Mouse (Mus musculus) CD4-positive helper T cell, adult 2 months (primary cell): ENCODE results near the gene Actl6b.
A peak's percentile ranks its signal among the peaks of the same experiment; 100 is the strongest.

Experiments used
- DNase-seq: peaks from one replicate; pipeline ENCODE4 v3.0.0-alpha.2; 2012; ENCODE audit warnings: low read depth, missing footprints, low spot score

The Actl6b gene

DNA sequence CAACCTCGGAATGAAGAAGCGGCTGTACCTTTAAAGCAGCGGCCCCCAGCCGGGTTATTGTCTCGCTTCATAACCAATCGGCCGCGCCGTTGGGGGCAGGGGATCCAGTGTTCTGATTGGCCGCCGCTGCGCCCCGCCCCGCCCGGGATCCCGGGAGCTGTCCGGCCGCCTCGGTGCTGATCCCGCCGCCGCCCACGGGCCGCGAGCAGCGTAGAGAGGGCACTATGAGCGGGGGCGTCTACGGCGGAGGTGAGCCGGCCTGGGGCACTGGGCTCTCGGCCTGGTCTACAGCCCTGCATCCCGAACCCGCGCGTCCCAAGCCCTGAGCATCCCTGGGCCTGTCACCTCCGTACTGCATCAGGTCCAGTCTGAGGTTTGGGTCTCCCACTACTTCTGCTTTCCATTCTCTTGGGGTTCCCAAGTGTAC, at the start of gene Actl6b:
Gene Actl6b, plus strand, starts transcription at position 107 of the 427 bp plus-strand sequence.
- peak; percentile 28 for DNase-seq

DNA sequence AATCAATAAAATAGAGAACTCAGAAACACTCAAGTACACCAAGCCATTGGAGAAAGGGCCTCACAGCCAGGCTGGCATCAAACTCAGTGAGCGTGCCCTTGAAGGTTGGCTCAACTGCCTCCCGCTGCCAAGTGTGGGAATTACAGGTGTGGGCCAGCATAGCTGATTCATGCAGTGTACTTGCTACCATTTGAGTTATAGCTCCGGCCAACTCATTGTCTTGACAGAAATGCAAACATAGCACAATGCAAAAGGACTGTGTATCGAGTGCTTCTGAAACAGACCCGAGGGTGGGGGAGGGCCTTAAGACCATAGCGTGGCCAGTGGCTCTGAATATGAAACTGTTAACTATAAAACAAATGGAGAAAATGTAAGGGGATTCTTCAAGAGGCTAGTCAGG, 49.3 kb upstream of the Actl6b start:
- no peak for DNase-seq

DNA sequence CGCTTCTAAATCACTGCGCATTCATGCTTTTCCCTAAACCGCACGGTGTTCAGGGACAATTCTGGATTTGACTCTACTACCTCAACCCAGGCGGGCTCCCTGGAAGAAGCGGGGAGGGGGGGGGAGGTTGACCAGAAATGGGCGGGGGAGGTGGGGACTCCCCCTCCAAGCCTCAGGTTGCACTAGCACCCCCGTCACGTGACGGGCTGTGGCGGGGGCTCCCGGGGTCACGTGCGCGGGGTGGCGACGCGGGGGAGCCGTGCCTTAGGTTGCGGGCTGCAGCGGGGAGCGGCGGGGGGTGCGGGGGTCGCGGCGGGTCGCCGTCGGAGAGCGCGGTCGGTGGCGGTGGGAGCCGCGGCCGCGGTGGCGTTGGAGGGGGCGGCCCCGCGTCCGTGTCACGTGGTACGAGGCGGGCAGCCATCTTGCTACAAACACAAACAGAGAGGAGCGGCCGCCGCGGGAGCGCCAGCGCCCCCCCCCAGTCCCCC, 43.3 kb upstream of the Actl6b start:
- DNase-seq: peak; percentile 83

DNA sequence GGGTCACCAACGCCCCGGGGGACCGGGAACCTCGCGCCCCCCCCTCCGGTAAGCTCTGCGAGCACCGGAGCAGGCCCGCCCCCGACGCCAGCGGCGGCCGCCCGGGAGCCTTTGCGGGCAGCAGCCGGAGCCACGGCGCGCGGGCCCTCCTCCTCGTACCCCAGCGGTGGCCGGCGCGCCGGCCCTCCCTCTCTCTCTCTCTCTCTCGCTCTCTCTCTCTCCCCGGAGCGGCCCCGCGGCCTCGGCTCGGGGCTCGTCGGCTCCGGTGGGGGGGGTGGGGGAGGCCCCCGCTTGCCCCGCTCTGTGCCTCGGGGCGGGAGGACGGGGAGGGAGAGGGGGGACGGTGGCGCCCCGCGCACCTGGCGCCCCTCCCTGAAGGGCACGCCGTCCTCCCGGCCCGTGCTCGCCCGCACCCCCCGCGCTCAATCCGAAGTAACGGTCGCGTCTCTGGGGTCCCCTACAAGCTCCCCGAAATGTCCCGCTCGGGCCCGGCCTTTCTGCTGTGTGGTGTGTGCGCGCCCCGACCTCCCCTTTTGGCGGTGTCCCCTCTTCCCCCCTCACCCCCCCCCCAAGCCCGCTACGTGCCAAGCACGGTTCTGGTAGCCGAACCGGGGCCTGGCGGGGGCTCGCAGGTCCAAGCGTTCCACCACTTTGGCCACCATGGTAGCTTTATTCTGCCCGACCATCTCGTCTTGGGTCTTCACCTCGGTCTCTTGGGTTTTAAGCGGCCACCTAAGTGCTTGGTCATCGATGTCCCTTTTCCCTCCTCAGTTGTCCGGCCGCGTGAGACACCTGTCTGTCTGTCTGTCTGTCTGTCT, 42.5 kb upstream of the Actl6b start:
- DNase-seq: no peak

DNA sequence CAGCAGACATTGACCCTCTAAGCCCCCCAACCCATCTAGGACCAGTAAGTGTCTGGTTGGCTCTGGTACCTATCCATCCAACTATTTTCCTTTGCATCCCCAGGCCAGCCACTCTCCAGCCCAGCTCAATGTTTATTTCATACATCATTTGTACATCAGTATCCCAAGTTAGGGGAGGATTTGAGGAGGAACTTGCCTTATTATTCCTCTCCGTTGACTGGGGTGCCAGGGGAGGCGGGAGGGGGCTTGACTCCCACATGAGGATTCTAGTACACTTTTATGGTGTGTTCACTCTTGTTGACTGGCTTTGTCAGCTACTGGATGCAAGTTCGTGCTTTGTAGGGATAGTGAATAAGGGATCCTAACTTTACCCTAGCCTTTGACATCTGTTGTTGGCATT, 41.6 kb upstream of the Actl6b start:
- DNase-seq: no peak

DNA sequence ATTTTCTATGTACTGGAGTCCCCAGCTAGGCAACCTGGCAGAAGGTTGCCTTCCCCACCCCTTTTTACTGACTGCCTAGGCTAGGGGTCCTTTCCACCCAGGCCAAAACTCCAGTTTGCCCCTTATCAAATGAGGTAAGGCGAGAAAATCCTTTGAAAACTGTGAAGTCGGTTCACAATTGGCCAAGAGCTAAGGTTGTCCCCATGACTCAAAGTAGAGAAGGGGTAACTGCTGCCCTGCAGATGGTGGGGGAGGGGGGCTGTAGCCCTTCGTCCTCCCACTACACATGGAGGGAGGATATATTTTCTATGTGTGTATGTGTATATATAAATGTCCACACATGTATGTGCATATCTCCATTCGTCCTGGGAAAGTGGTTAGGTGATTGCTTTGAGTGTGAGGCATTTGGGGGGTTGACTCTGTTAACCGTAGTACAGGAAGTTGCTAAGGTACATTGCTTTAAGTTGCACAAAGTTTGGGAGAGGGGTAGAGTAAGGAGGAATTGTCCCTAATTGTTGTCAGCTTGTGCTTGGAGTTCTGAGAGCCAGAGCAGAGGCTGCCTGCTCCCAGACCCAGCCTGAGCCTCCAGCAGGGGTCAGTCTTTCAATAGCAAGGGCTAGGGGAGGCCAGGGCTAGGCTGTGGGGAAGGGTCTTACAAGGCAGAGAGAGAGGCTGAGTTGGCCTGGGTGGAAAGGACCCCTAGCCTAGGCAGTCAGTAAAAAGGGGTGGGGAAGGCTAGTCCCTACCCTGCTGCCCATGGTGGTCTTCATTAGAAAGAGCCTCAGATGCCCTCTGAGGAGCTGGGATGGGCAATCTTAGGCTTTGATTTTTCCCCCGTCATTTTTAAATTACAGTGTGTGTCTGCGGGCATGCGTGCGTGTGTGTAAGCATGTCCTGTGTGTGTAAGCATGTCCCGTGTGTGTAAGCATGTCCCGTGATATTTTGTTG, 40.2 kb upstream of the Actl6b start:
- DNase-seq: no peak

DNA sequence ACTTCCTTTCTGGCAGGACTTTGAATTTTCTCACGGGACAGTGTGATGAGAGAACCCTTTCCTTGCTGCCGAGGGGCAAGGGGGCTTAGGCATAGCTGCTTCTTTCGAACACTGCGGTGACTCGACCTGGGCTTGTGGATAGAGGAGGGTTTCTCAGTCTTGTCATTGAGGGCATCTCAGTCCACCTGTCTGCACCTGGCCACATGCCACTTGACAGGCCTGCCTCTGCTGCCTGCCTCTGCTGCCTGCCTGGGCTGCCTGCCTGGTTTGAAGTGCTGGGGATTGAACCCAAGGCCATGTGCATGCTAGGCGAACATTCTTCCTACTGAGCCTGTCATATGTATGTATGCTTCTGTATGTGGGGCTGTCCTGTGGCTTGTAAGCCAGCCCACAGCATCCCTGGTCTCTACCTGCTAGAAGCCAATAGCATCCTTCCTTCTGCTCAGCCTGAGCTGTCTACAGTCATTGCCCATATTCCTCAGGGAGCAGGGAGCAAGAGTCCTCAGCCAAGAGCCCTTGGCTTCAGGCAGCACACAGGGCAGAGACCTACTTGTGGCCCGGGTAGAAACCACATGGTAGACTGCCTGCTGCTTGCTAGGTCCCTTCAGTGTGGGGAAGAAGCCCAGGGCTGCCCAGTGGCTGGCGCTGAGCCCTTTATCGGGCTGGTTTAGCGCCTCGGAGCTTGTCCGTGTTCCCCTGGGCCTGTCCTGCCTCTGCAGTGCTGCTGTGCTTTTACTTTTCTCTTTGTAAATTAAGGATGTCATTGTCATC, 39.2 kb upstream of the Actl6b start:
- DNase-seq: no peak

DNA sequence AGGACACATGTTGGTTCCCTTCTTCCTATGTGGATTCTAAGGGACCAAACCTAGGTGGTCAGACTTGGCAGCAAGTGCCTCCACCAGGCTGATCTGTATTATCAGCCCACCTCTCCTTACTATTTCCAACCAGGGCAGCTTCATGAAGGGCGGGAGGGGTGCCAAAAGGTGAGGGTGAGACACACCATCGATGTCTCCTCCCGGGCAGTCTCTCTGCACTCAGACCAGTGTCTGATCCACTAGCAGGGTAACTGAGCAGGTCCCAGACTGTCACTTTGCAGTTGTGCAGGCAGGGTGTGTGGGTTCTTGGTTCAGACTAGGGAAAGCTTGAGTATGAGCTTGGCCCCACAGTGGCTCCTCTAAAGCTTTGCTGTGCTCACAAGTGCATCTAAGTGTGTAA, 38.5 kb upstream of the Actl6b start:
- DNase-seq: no peak

DNA sequence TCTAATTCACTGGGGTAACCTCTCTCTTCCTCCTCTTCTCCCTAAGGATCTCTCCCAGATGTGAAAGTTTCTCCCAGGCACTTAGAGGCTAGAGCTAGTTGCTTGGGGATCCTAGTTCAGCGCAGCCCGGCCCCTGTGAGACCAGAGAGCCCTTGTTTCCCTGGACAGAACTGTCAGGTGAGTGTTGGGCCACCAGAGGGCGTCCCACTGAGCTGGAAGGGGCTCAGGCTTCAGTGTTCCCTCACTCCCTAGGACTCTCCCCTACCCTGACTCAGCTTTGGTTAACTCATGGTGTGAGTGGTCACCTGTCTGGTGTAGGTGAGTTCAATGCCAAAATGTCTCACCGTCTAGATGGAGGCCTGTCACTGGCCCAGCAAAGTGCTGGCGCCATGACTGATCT, 34.9 kb upstream of the Actl6b start, which contains the start of gene Gigyf1:
Gene Gigyf1, plus strand, starts transcription at position 113 of the 400 bp plus-strand sequence.
- no peak for DNase-seq

DNA sequence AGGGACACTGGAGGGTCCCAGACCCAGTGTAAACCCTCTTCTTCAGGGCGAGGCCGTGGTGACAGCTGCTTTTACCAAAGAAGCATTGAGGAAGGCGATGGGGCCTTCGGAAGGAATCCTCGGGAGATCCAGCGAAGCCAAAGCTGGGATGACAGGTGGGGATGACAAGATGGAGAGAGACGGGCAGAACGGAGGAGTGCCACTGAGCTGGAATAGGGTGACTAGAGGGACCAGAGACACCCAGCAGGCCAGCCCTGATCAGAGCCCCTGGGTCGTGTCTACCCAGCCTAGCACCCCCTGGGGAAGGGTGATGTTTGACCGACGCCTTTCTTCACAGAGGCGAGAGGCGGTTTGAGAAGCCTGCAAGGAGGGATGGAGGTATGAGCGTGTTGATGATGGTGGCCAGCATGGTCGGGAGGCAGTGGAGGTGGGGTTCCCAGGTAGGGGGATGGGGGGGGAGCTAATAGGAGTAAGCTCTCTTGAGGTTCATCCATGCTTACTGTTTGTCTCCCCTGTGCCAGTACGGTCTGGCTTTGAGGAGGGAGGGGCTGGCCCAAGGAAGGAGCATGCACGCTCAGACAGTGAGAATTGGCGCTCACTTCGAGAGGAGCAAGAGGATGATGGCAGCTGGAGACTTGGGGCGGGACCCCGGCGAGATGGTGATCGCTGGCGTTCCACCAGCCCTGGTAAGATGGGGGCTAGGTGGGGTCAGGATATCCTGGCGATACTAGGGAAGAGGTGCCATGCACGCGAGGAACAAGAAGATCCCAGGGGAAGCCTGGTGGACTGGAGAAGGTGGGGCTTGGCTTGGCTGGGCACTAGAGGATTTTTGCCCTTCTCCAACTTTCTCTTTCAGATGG, 33.4 kb upstream of the Actl6b start:
- no peak for DNase-seq

DNA sequence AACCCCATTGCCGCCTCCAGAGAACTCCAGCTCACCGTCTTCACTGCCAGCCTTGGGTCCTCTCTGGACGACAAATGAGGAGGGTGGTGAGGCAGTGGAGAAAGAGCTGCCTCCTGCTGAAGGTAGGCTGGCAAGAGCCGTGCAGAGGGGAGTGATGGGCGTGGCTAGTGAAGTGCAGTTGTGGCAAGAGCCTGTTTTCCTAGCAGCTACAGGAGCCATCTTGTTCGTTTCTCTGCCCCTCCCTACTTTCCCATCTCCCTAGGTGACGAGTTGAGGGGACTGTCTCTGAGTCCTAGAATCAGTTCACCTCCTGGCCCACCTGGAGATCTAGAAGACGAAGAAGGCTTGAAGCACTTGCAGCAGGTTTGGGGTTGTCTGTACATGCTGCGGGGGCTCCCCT, 31.5 kb upstream of the Actl6b start:
- DNase-seq: no peak

DNA sequence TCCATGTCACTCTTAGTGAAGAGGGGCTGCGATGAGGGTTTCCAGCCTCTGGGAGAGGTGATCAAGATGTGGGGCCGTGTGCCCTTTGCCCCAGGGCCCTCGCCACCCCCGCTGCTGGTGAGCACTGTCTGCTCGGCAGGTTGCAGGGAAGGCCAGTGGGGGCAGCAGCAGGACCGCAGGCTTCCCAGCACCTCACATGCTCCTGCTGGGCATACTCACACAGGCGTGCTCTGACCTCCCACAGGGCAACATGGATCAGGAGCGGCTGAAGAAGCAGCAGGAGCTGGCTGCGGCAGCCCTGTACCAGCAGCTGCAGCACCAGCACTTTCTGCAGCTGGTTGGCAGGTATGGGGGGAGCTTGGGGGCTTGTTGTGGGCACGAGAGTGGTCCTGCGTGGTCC, 30.6 kb upstream of the Actl6b start:
- DNase-seq: no peak

DNA sequence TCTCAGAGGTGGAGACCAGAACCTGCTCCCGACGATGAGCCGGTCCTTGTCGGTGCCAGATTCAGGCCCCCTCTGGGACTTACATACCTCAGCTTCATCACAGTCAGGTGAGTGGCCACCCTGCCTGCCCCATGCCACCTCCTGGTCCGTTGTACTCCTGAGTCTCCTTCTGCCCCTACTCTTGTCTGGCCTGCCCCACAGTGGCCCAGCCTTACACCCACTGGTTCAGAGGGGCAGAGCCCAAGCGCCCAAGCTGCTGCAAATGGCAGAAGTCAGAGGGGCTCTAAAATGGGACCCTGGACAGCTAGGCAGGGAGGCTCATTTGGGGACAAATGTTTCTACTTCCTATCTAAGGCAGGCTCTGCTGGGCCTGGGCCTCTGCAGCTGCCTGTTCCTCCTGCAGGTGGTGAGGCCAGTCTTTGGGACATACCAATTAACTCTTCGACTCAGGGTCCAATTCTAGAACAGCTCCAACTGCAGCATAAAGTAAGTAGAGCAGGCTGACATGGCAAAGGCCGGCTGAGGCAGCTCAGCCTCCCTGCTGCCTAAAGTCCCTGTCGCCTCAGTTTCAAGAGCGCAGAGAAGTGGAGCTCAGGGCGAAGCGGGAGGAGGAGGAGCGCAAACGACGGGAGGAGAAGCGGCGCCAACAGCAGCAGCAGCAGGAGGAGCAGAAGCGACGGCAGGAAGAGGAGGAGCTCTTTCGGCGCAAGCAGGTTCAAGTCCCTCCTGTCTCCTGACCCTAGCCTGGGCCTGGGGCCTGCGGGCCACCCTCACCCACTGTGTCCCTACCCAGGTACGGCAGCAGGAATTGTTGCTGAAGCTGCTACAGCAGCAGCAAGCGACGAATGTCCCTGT, 29.7 kb upstream of the Actl6b start:
- DNase-seq: no peak

DNA sequence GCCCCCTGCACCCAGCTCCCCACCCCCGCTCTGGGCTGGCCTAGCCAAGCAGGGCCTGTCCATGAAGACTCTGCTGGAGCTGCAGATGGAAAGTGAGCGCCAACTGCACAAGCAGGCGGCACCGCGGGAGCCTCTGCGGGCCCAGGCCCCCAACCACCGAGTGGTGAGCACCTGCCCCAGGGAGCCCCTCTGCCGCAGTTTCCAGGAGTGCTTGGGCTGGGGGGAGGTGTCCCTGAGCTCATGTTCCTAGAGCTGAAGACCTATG, 29.1 kb upstream of the Actl6b start:
- DNase-seq: no peak

DNA sequence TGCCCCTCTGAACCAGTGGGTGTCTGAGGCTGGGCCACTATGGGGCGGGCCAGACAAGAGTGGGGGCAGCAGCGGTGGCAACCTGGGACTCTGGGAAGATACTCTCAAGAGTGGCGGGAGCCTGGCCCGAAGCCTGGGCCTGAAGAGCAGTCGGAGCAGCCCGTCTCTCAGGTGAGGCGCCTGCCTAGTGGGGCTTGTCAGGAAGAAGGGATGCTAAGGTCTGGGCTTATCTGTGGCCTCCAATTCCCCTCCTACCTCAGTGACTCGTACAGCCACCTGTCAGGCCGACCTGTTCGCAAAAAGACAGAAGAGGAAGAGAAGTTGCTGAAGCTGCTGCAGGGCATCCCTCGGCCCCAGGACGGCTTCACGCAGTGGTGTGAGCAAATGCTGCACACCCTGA, 28.6 kb upstream of the Actl6b start:
- DNase-seq: no peak

DNA sequence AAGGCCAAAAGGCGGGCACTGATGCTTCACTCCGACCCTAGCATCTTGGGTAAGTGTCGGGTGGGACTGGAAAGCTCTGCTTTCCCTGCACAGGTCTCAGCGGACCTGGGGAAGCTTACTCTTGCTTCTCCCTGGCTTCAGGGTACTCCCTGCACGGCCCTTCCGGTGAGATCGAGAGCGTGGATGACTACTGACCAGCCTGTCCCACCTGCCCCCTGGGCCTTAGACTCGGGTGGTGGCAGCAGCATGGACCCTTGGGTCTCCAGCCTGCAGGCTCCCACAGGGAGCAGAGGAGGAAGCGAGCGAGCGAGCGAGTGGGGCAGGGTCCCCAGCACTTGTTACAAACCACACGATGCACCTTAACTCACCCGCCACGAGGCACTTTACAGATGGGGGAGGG, 27.8 kb upstream of the Actl6b start:
- DNase-seq: no peak

DNA sequence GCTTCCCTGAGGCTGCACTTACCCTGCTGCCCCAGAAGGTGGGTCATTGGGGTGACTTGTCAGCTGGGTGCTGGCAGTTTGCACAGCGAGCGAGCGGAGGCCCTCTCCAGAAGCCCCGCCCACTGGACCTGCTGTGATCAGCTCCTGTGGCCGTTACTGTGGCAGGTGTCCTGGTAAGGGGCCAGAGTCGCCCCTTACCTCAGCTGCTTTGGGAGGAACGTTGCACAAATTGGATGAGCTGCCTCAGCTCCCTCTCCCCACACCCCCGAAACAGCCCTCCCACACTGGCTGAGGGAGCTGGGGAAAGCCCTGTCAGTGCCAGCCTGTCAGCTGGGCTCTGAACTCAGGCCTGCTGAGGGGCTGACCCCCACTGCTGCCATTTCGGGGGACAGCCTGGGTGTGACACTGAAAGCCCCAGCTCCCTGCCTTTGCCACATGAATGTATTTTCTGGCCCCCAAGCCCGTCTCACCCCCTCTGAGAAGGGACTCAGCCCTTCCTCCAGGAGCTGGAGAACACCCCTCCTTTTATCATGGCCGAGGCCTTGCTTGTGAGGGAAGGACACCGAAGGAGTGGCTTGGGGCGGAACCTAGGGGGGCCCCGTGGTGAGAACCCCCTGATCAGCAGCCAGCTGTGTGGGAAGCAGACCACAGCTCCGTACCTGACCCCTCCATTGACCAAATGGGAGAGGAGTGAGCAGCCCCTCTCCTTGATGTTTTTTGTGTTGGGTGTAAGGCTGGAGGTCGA, 27.0 kb upstream of the Actl6b start:
- DNase-seq: peak; percentile 32

DNA sequence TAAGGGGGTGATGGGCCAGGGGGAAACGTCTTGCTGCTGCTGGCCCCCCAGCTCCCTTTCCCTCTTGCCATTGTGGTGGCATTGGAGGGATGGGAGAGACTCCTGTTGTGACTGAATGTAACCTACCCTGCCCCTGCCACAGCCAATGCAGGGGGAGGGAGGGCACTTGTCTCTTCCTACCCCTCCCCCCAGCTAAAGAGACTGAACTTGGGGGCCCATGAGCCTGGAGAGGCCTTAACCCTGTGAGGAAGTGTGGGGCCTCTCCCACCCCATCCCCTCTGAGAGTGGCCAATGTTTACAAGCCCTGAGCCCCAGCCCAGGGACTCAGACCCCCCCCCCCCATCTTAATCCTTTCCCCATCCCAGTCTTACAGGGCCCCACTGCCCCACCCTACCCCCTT, 25.9 kb upstream of the Actl6b start:
- no peak for DNase-seq

DNA sequence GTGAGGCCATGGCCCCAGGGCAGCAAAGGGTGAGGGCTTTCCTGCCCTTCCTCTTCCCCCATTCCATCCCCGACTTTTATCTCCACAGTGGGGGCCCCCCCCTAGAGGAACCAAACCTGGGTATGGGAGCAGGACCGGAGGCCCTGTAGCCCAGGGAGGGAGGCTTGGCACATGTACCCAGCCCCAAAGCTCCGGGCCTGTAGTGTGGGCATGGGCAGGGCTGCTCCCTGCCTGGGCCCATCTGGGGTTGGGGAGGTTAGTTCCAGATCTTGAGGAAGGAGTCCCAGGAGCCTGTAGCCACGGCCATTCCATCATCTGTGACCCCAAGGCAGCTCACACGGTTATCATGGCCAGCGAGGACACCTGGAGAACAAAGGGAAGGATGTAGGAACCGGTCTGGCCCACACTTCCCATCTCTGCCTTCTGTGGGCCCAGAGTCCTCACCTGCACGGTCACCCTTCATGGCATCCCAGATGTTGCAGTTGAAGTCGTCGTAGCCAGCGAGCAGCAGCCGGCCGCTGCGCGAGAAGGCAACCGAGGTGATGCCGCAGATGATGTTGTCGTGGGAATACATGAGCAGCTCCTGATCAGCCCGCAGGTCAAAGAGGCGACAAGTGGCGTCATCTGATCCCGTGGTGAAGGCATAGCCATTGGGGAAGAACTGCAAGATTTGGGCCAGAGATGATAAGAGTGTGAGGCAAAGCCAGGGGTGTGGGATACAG, 24.9 kb upstream of the Actl6b start:
- no peak for DNase-seq
